7 mouse cellular contexts compared by ENCODE assay signal in genomic region chr13:67609066-67609876, GRCm38 (mm10). TPM values are rescaled to one million over a fixed set of nuclear protein-coding genes. Genes with fewer than 3 reads are reported as not detected.
A peak's percentile ranks its signal among the peaks of the same experiment; 100 is the strongest.
DNase-seq lines count a peak whose midpoint lies in the region; ATAC-seq lines count a peak whose summit lies in the region.

Zfp729b (minus strand) TSS chr13:67609707.

- WGBS in embryonic facial prominence, embryonic 11.5 days: 2% methylated on average over 20 of the region's 20 CpGs
- WGBS in limb, embryonic 10.5 days: 4% methylated on average over 20 of the region's 20 CpGs
- 2% methylated on average over 20 of the region's 20 CpGs for WGBS in midbrain, embryonic 13.5 days

- no peaks in the 10 kb centered on the region for H3K36me3 ChIP-seq in embryonic facial prominence, embryonic 11.5 days (replicated peaks; ENCODE audit: control insufficient read depth, insufficient read depth, low read depth, low read length)
- H3K36me3 ChIP-seq in limb, embryonic 10.5 days: no peaks in the 10 kb centered on the region
- H3K36me3 ChIP-seq in midbrain, embryonic 13.5 days: no peaks in the 10 kb centered on the region; the same call in 1 of the 2 replicates

- no peak within 1 kb of the TSS for H3K27ac ChIP-seq in embryonic facial prominence, embryonic 11.5 days (replicated peaks; ENCODE audit: low read depth, low read length)
- peak within 1 kb of the TSS; percentile 79 for H3K27ac ChIP-seq in limb, embryonic 10.5 days
- peak within 1 kb of the TSS; percentile 69 for H3K27ac ChIP-seq in midbrain, embryonic 13.5 days

- H3K4me2 ChIP-seq in embryonic facial prominence, embryonic 11.5 days (ENCODE audit: low read depth, low read length): peak within 1 kb of the TSS; percentile 37
- peak within 1 kb of the TSS; percentile 60 for H3K4me2 ChIP-seq in midbrain, embryonic 13.5 days (replicated peaks)

- no peaks in the 10 kb centered on the region for H3K4me1 ChIP-seq in embryonic facial prominence, embryonic 11.5 days (ENCODE audit: control insufficient read depth, insufficient read depth, low read length)
- H3K4me1 ChIP-seq in limb, embryonic 10.5 days: peaks cover 4% of the 10 kb centered on the region; the same call in 1 of the 2 replicates
- peaks cover 7% of the 10 kb centered on the region for H3K4me1 ChIP-seq in midbrain, embryonic 13.5 days (replicated peaks)

- H3K9ac ChIP-seq in embryonic facial prominence, embryonic 11.5 days (replicated peaks; ENCODE audit: low read length): peak within 1 kb of the TSS; percentile 68
- peak within 1 kb of the TSS; percentile 76 for H3K9ac ChIP-seq in midbrain, embryonic 13.5 days (replicated peaks)

- peak within 1 kb of the TSS; percentile 53 for H3K4me3 ChIP-seq in embryonic facial prominence, embryonic 11.5 days (ENCODE audit: low read depth, low read length)
- peak within 1 kb of the TSS; percentile 69 for H3K4me3 ChIP-seq in limb, embryonic 10.5 days
- peak within 1 kb of the TSS; percentile 73 for H3K4me3 ChIP-seq in midbrain, embryonic 13.5 days (replicated peaks)

- ATAC-seq in embryonic facial prominence, embryonic 11.5 days (replicated peaks; ENCODE audit: insufficient number of reproducible peaks, low FRiP score, low TSS enrichment, low read depth): peak; percentile 95
- ATAC-seq in granulocyte monocyte progenitor cell, adult 5-6 weeks (replicated peaks; ENCODE audit: poor library complexity, severe bottlenecking): peak; percentile 94
- ATAC-seq in midbrain, embryonic 13.5 days: peak; percentile 98

- no peaks in the 10 kb centered on the region for H3K9me3 ChIP-seq in embryonic facial prominence, embryonic 11.5 days (replicated peaks; ENCODE audit: control insufficient read depth, low read length)
- H3K9me3 ChIP-seq in limb, embryonic 10.5 days (replicated peaks): no peaks in the 10 kb centered on the region
- H3K9me3 ChIP-seq in midbrain, embryonic 13.5 days: 0 out of 2 replicates have a peak, but pooled peaks cover 4% of the 10 kb centered on the region

- H3K27me3 ChIP-seq in embryonic facial prominence, embryonic 11.5 days (ENCODE audit: control insufficient read depth, insufficient read depth, low read length): no peaks in the 10 kb centered on the region
- no peaks in the 10 kb centered on the region for H3K27me3 ChIP-seq in limb, embryonic 10.5 days (ENCODE audit: low read depth, poor library complexity, severe bottlenecking)
- H3K27me3 ChIP-seq in midbrain, embryonic 13.5 days: no peaks in the 10 kb centered on the region

- DNase-seq in adrenal gland, postnatal 14 days: peak; percentile 93
- peak; percentile 91 for DNase-seq in embryonic facial prominence, embryonic 11.5 days (ENCODE audit: low spot score)
- peak; percentile 88 for DNase-seq in kidney, adult 11 months
- peak; percentile 89 for DNase-seq in limb, embryonic 10.5 days (ENCODE audit: low spot score)
- peak; percentile 78 for DNase-seq in spleen, adult 12 weeks (ENCODE audit: low spot score)

RNA-seq across cellular contexts. Expression of gene Zfp729b, which starts in this region (rescaled TPM):
- 6.3 and 6.6 TPM in 2 replicates for total RNA-seq in adrenal gland, postnatal 14 days (2021)
- 5.3 and 6.1 TPM in 2 replicates for polyA plus RNA-seq in embryonic facial prominence, embryonic 11.5 days (2014; fragmentation: Nextera tagmentation; extraction: Ambion mirVana)
- 10.8 and 17.2 TPM in 2 replicates for total RNA-seq in granulocyte monocyte progenitor cell, adult 5-6 weeks (2014; fragmentation: Nextera tagmentation)
- 16.1 and 16.3 TPM in 2 replicates for total RNA-seq in granulocyte monocyte progenitor cell, adult 5-6 weeks (2017)
- polyA plus RNA-seq in limb, embryonic 10.5 days (2016; fragmentation: Nextera tagmentation; extraction: Ambion mirVana): 2.6 and 3.6 TPM in 2 replicates
- 4.5 and 4.6 TPM in 2 replicates for polyA plus RNA-seq in midbrain, embryonic 13.5 days (2015; fragmentation: Nextera tagmentation; extraction: Ambion mirVana)
